Mouse (Mus musculus): ENCODE measurements around the gene Hist1h4b. TPM values are rescaled to one million over a fixed set of nuclear protein-coding genes. Genes with fewer than 3 reads are reported as not detected.
A peak's percentile ranks its signal among the peaks of the same experiment; 100 is the strongest.

The Hist1h4b gene
- polyA plus RNA-seq, 1 experiment from 2014 or later: 1.8 TPM

DNA sequence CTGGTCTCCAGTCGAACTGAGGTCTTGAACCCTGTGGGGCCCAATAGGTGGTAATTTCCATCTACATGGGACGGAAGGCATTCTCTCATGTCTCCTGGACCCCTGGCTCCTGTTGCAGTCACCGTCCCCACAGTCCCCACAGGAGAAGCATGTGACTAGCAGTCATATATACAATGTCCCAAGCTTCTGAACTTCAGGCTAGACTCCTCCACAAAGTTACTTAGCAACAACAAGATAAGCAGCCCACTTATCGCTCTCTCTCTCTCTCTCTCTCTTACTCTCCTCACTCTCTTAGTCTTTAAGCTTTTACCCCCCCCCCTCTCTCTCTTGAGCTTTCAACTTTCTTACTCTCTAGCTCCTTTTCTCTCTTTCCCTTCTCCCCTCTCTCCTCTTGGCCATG, 32.6 kb upstream of the Hist1h4b start:
- no peak overlapping the region for H3K9ac ChIP-seq (ENCODE audit: low read depth, low read length)
- H3K36me3 ChIP-seq (ENCODE audit: control insufficient read depth, insufficient read depth, low read length): no peaks in the 10 kb centered on the region
- ATAC-seq: no peak
- WGBS: 83% methylated on average over 4 of the region's 4 CpGs
- H3K4me2 ChIP-seq (ENCODE audit: low read length): no peak overlapping the region
- H3K27ac ChIP-seq (ENCODE audit: low read length): no peak overlapping the region
- no peaks in the 10 kb centered on the region for H3K27me3 ChIP-seq (ENCODE audit: control insufficient read depth, insufficient read depth, low read depth, low read length)
- H3K4me1 ChIP-seq (ENCODE audit: control insufficient read depth, insufficient read depth, low read length): no peaks in the 10 kb centered on the region
- H3K9me3 ChIP-seq (replicated peaks; ENCODE audit: control insufficient read depth, low read length, poor library complexity, severe bottlenecking): no peaks in the 10 kb centered on the region
- H3K4me3 ChIP-seq (ENCODE audit: low read depth, low read length): no peak overlapping the region

GRCm38 (mm10) chr13:23725213-23725612, 31.6 kb upstream of the Hist1h4b start:
- 60% methylated on average over 1 of the region's 1 CpGs for WGBS
- Histone ChIP-seq H3K36me3 (ENCODE audit: control insufficient read depth, insufficient read depth, low read length) (no peaks in the 10 kb centered on the region), H3K4me2 (ENCODE audit: low read length) (no peak overlapping the region), H3K4me3 (ENCODE audit: low read depth, low read length) (no peak overlapping the region), H3K9me3 (replicated peaks; ENCODE audit: control insufficient read depth, low read length, poor library complexity, severe bottlenecking) (no peaks in the 10 kb centered on the region), H3K27me3 (ENCODE audit: control insufficient read depth, insufficient read depth, low read depth, low read length) (no peaks in the 10 kb centered on the region), H3K4me1 (ENCODE audit: control insufficient read depth, insufficient read depth, low read length) (no peaks in the 10 kb centered on the region), H3K9ac (ENCODE audit: low read depth, low read length) (no peak overlapping the region), H3K27ac (ENCODE audit: low read length) (no peak overlapping the region)
- ATAC-seq: no peak

GRCm38 (mm10) chr13:23728472-23729191, 28.2 kb upstream of the Hist1h4b start:
- Histone ChIP-seq H3K4me1 (ENCODE audit: control insufficient read depth, insufficient read depth, low read length) (no peaks in the 10 kb centered on the region), H3K4me2 (ENCODE audit: low read length) (no peak overlapping the region), H3K36me3 (ENCODE audit: control insufficient read depth, insufficient read depth, low read length) (no peaks in the 10 kb centered on the region), H3K27ac (ENCODE audit: low read length) (no peak overlapping the region), H3K4me3 (ENCODE audit: low read depth, low read length) (no peak overlapping the region), H3K9ac (ENCODE audit: low read depth, low read length) (no peak overlapping the region), H3K27me3 (ENCODE audit: control insufficient read depth, insufficient read depth, low read depth, low read length) (no peaks in the 10 kb centered on the region), H3K9me3 (replicated peaks; ENCODE audit: control insufficient read depth, low read length, poor library complexity, severe bottlenecking) (no peaks in the 10 kb centered on the region)
- 89% methylated on average over 18 of the region's 18 CpGs for whole genome bisulfite sequencing
- no peak for ATAC-seq

- Histone ChIP-seq H3K9ac (ENCODE audit: low read depth, low read length) (no peak overlapping the region), H3K4me1 (ENCODE audit: control insufficient read depth, insufficient read depth, low read length) (no peaks in the 10 kb centered on the region), H3K9me3 (replicated peaks; ENCODE audit: control insufficient read depth, low read length, poor library complexity, severe bottlenecking) (no peaks in the 10 kb centered on the region), H3K4me2 (ENCODE audit: low read length) (no peak overlapping the region), H3K4me3 (ENCODE audit: low read depth, low read length) (no peak overlapping the region), H3K27ac (ENCODE audit: low read length) (no peak overlapping the region), H3K27me3 (ENCODE audit: control insufficient read depth, insufficient read depth, low read depth, low read length) (no peaks in the 10 kb centered on the region), H3K36me3 (ENCODE audit: control insufficient read depth, insufficient read depth, low read length) (no peaks in the 10 kb centered on the region)
- WGBS: 92% methylated on average over 9 of the region's 9 CpGs
- ATAC-seq: no peak
Measured at GRCm38 (mm10) chr13:23729192-23729525, 27.7 kb upstream of the Hist1h4b start.

DNA sequence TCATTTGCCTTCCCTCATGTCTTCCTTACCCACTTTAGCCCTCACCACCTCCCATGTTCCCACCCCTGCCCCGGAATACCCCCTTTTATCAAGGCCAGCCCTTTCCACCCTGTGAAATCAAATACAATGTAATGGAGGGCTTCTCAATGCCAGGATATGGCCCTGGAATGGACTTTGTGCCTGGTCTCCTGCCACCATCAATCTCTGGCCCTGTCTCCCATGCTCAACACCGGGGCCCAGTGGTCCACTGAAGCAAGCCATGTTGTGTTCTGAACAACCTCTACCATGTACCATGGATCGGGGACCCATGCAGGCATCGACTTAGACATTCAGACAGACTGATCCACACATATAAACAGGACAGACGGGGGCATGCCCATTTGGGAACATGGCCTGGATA, 27.1 kb upstream of the Hist1h4b start:
- no peaks in the 10 kb centered on the region for H3K36me3 ChIP-seq (ENCODE audit: control insufficient read depth, insufficient read depth, low read length)
- ATAC-seq: no peak
- no peak overlapping the region for H3K9ac ChIP-seq (ENCODE audit: low read depth, low read length)
- no peak overlapping the region for H3K4me2 ChIP-seq (ENCODE audit: low read length)
- no peaks in the 10 kb centered on the region for H3K27me3 ChIP-seq (ENCODE audit: control insufficient read depth, insufficient read depth, low read depth, low read length)
- H3K27ac ChIP-seq (ENCODE audit: low read length): no peak overlapping the region
- H3K9me3 ChIP-seq (replicated peaks; ENCODE audit: control insufficient read depth, low read length, poor library complexity, severe bottlenecking): no peaks in the 10 kb centered on the region
- H3K4me1 ChIP-seq (ENCODE audit: control insufficient read depth, insufficient read depth, low read length): no peaks in the 10 kb centered on the region
- WGBS: 97% methylated on average over 5 of the region's 5 CpGs
- no peak overlapping the region for H3K4me3 ChIP-seq (ENCODE audit: low read depth, low read length)

GRCm38 (mm10) chr13:23730479-23730878, 26.3 kb upstream of the Hist1h4b start:
- H3K36me3 ChIP-seq (ENCODE audit: control insufficient read depth, insufficient read depth, low read length): no peaks in the 10 kb centered on the region
- H3K27ac ChIP-seq (ENCODE audit: low read length): no peak overlapping the region
- H3K27me3 ChIP-seq (ENCODE audit: control insufficient read depth, insufficient read depth, low read depth, low read length): no peaks in the 10 kb centered on the region
- ATAC-seq: no peak
- H3K4me2 ChIP-seq (ENCODE audit: low read length): no peak overlapping the region
- H3K9ac ChIP-seq (ENCODE audit: low read depth, low read length): no peak overlapping the region
- no peaks in the 10 kb centered on the region for H3K4me1 ChIP-seq (ENCODE audit: control insufficient read depth, insufficient read depth, low read length)
- H3K4me3 ChIP-seq (ENCODE audit: low read depth, low read length): no peak overlapping the region
- no peaks in the 10 kb centered on the region for H3K9me3 ChIP-seq (replicated peaks; ENCODE audit: control insufficient read depth, low read length, poor library complexity, severe bottlenecking)
- 66% methylated on average over 8 of the region's 8 CpGs for WGBS

DNA sequence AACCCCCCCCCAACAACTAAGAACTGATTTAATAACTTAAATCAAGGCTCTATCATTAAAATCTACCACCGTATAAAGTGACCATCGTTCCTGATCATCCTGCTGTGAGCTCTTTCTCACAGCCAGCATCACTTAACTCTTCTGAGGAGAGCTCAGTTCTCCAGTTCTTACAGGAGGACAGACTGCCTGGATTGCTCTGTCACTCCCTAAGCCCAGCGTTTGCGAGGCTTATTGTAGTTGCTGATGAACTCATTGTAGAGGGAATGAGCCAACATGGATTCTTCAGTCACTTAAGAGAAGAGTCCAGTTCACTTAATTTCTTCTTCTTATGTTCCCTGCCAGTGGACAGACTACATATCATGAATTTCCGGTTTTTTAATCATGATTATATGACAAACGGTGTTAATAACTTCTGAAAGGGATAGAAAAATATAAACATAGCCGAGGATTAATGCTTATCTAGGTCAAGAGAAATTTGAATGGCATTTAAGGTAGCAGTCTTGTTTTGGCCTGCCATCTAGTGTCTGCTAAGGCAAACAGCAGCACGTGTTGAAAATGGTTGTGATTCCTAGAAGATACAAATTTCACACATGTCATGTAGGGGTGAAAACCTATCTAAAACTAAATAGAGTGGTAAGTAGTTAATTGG, 24.5 kb upstream of the Hist1h4b start:
- Histone ChIP-seq H3K27ac (ENCODE audit: low read length) (no peak overlapping the region), H3K9ac (ENCODE audit: low read depth, low read length) (no peak overlapping the region), H3K9me3 (replicated peaks; ENCODE audit: control insufficient read depth, low read length, poor library complexity, severe bottlenecking) (no peaks in the 10 kb centered on the region), H3K4me3 (ENCODE audit: low read depth, low read length) (no peak overlapping the region), H3K27me3 (ENCODE audit: control insufficient read depth, insufficient read depth, low read depth, low read length) (no peaks in the 10 kb centered on the region), H3K4me2 (ENCODE audit: low read length) (no peak overlapping the region), H3K4me1 (ENCODE audit: control insufficient read depth, insufficient read depth, low read length) (no peaks in the 10 kb centered on the region), H3K36me3 (ENCODE audit: control insufficient read depth, insufficient read depth, low read length) (no peaks in the 10 kb centered on the region)
- WGBS: 24% methylated on average over 8 of the region's 8 CpGs
- 0 out of 2 replicates have a peak, but pooled peaks have one; percentile 32 for ATAC-seq

- Histone ChIP-seq H3K4me3 (ENCODE audit: low read depth, low read length) (no peak overlapping the region), H3K27me3 (ENCODE audit: control insufficient read depth, insufficient read depth, low read depth, low read length) (no peaks in the 10 kb centered on the region), H3K27ac (ENCODE audit: low read length) (no peak overlapping the region), H3K4me2 (ENCODE audit: low read length) (no peak overlapping the region), H3K9me3 (replicated peaks; ENCODE audit: control insufficient read depth, low read length, poor library complexity, severe bottlenecking) (no peaks in the 10 kb centered on the region), H3K9ac (ENCODE audit: low read depth, low read length) (no peak overlapping the region), H3K4me1 (ENCODE audit: control insufficient read depth, insufficient read depth, low read length) (peaks cover 17% of the 10 kb centered on the region), H3K36me3 (ENCODE audit: control insufficient read depth, insufficient read depth, low read length) (no peaks in the 10 kb centered on the region)
- WGBS: 77% methylated on average over 5 of the region's 5 CpGs
- ATAC-seq: no peak
Measured at GRCm38 (mm10) chr13:23737091-23737490, 19.7 kb upstream of the Hist1h4b start.

DNA sequence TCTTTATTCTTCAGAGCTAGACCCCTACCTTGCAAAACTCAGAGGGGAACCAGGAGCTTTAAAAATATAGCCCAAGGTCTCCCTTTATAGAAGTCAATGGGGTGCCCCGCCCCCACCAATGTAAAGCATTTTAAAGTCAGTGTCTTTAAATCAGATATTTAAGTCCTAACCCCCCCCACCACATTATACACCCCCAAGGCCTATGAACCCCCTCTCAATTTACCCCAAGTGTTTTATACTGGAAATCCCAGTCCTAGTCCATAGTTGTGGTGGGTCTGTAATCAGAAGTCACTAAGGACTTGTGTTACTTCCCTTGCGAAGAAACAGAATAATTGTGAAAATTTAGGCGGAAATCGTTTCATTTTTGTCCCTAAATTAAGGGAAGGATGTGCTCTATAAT, 18.8 kb upstream of the Hist1h4b start:
- 21% methylated on average over 4 of the region's 4 CpGs for WGBS
- H3K4me3 ChIP-seq (ENCODE audit: low read depth, low read length): peak overlapping the region; percentile 55
- H3K27ac ChIP-seq (ENCODE audit: low read length): no peak overlapping the region; the same call in 1 of the 2 replicates
- peak overlapping the region; percentile 60; the same call in 1 of the 2 replicates for H3K9ac ChIP-seq (ENCODE audit: low read depth, low read length)
- no peaks in the 10 kb centered on the region for H3K27me3 ChIP-seq (ENCODE audit: control insufficient read depth, insufficient read depth, low read depth, low read length)
- H3K4me1 ChIP-seq (ENCODE audit: control insufficient read depth, insufficient read depth, low read length): peaks cover 17% of the 10 kb centered on the region
- H3K36me3 ChIP-seq (ENCODE audit: control insufficient read depth, insufficient read depth, low read length): no peaks in the 10 kb centered on the region
- no peaks in the 10 kb centered on the region for H3K9me3 ChIP-seq (replicated peaks; ENCODE audit: control insufficient read depth, low read length, poor library complexity, severe bottlenecking)
- ATAC-seq: no peak
- peak overlapping the region; percentile 95 for H3K4me2 ChIP-seq (ENCODE audit: low read length)
